Mouse (Mus musculus) layer of hippocampus, adult 8-10 months (tissue): ENCODE results near the gene Eif3k. TPM values are rescaled to one million over a fixed set of nuclear protein-coding genes. Genes with fewer than 3 reads are reported as not detected.

ENCODE experiments used
- total RNA-seq, 4 experiments: library from RNA; stranded (reverse); gene quantifications; 2 replicates each; pipeline ENCODE4 v1.2.4; 2022

Eif3k gene
- total RNA-seq, 4 experiments from 2014 or later, result 182 to 214 (median 197) TPM

Other genes starting within 250 kb of the Eif3k start
- 10 to 100 TPM; 51.7 to 65.6 (median 53.9) TPM for gene Mrps12, start 240.0 kb downstream of the Eif3k start, total RNA-seq
- 10 to 100 TPM; 11.2 to 13.9 (median 12.0) TPM for gene Sars2, start 239.9 kb downstream of the Eif3k start, total RNA-seq
- gene Ccer2, start 225.7 kb downstream of the Eif3k start, total RNA-seq, result 1 to 10 TPM in 2 of 4 experiments, under 1 TPM in 2; 0.32 to 1.4 (median 0.87) TPM
- 100 to 1,000 TPM; 129 to 157 (median 142) TPM for gene Sirt2, start 215.1 kb downstream of the Eif3k start, total RNA-seq
- 10 to 100 TPM; 23.0 to 25.5 (median 24.7) TPM for gene Nfkbib, start 214.4 kb downstream of the Eif3k start, total RNA-seq
- gene Rinl, start 192.9 kb downstream of the Eif3k start, total RNA-seq, result 1 to 10 TPM; 2.5 to 5.3 (median 3.8) TPM
- gene Hnrnpl, start 173.3 kb downstream of the Eif3k start, total RNA-seq, result 100 to 1,000 TPM; 403 to 453 (median 434) TPM
- 10 to 100 TPM; 64.2 to 77.6 (median 67.7) TPM for gene Ech1, start 156.6 kb downstream of the Eif3k start, total RNA-seq
- gene Lgals4, start 148.0 kb downstream of the Eif3k start, total RNA-seq, result 1 to 10 TPM; 2.4 to 6.9 (median 4.9) TPM
- gene Lgals7, start 118.0 kb downstream of the Eif3k start, total RNA-seq, result not detected
- gene Capn12, start 100.4 kb downstream of the Eif3k start, total RNA-seq, result under 1 TPM; 0.25 to 0.61 (median 0.41) TPM
- 100 to 1,000 TPM; 136 to 138 (median 137) TPM for gene Actn4, start 19.5 kb downstream of the Eif3k start, total RNA-seq
- 1 to 10 TPM; 1.3 to 3.5 (median 1.7) TPM for gene Map4k1, start 186 bp upstream of the Eif3k start, total RNA-seq
- 10 to 100 TPM; 12.6 to 18.1 (median 15.2) TPM for gene Ryr1, start 143.3 kb upstream of the Eif3k start, total RNA-seq
- 1 to 10 TPM in 1 of 4 experiments, under 1 TPM in 3; 0.72 to 2.3 (median 0.93) TPM for gene Rasgrp4, start 153.0 kb upstream of the Eif3k start, total RNA-seq
- gene Fam98c, start 174.4 kb upstream of the Eif3k start, total RNA-seq, result 10 to 100 TPM; 27.9 to 32.4 (median 29.9) TPM
- 1 to 10 TPM in 2 of 4 experiments, under 1 TPM in 2; 0.69 to 1.4 (median 0.88) TPM for gene Ggn, start 188.3 kb upstream of the Eif3k start, total RNA-seq
- gene Spred3, start 188.5 kb upstream of the Eif3k start, total RNA-seq, result 10 to 100 TPM; 40.6 to 59.3 (median 47.8) TPM
- gene Psmd8, start 198.8 kb upstream of the Eif3k start, total RNA-seq, result 100 to 1,000 TPM; 116 to 137 (median 132) TPM
- gene Catsperg1, start 232.2 kb upstream of the Eif3k start, total RNA-seq, result 1 to 10 TPM; 1.5 to 3.1 (median 2.1) TPM